Mouse (Mus musculus) mammary gland, adult 2 months (tissue): ENCODE results near the gene Opn1sw. TPM values are rescaled to one million over a fixed set of nuclear protein-coding genes. Genes with fewer than 3 reads are reported as not detected.

Experiments
- polyA plus RNA-seq: library from polyadenylated mRNA; depleted of rRNA; stranded (reverse); fragments of >200 nt; gene quantifications from 2 replicates; pipeline ENCODE4 v1.2.3, GENCODE M21; 2012; ENCODE audit warnings: low replicate concordance; rRNA removed

The Opn1sw gene
- 0.23 TPM in 1 of 2 replicates, not detected in the other for polyA plus RNA-seq

GRCm38 (mm10) chr6:29388052-29388518 lies at the start of gene Opn1sw:
Gene Opn1sw (minus strand): TSS chr6:29388468.

DNA sequence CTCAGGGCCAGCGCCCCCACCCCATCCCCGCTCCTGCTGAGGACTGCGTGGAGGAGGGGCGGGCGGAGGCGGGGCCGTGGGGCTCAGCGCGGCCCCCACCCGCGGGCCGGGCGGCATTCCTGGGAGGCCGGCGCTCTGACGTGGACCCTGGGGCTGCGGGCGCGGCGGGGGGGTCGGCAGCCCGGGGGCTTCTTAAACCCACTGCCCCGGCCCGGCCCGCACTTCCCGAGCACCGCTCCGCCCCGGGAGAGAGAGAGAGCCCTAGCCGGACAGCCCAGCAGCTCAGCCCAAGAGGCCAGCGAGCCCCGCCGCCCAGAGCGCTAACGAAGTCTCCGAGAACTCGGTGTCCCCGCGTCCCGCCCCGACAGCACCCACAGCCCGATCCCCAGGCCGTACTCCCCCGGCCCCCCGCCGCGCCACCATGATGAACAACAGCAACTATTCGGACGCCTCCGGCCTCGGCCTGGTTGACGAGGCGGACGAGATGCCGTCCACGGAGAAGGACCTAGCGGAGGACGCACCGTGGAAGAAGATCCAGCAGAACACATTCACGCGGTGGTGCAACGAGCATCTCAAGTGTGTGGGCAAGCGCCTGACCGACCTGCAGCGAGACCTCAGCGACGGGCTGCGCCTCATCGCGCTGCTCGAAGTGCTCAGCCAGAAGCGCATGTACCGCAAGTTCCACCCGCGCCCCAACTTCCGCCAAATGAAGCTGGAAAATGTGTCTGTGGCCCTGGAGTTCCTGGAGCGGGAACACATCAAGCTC lies 45.0 kb upstream of the Opn1sw start, which contains the start of gene Flnc:
TSS of gene Flnc (plus strand) at position 219 of the 766 bp plus-strand sequence.

GRCm38 (mm10) chr6:29395910-29396713 lies 7.8 kb upstream of the Opn1sw start, which contains the start of gene Ccdc136:
Gene Ccdc136 (plus strand): TSS chr6:29396309.

DNA sequence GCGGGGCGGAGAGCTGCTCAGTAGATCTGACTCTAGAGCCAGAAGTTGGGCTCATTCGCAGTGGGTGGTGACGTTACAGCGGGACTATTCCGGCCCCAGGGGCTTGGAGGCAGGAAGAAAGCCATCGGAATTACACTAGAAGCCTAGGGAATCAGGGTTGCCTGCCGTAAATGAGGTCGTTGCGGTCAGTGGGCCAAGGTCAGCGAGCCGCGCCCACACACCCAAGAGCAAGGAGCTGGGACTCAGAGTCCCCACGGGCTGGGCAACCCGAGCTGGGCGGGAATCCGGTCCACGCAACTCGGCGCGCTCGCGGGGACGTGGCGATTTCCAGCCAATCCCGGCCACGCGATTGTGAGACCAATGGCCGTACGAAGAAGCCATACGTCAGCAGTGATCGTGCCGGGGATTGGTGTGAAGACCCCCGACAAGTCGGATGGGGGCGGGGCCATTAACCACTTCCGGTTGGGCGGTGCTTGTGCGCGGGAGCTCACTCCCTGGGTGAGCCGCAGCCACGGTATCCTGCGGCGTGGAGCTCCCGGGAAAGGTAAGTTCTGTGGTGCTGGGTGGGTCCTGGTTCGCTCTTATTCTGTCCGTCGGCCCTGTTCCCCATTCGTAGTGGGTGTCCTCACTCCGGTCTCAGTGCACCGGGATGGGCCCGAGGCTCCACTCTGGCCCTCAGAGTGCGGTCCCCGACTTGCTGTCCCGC lies 40.5 kb downstream of the Opn1sw start, which contains the start of gene Calu:
TSS of gene Calu (plus strand) at position 405 of the 706 bp plus-strand sequence.

Other genes starting within 250 kb of the Opn1sw start
- 4.1 and 8.3 TPM in 2 replicates for gene Rbm28, start 223.5 kb downstream of the Opn1sw start, polyA plus RNA-seq
- 2.6 and 4.5 TPM in 2 replicates for gene Prrt4, start 208.9 kb downstream of the Opn1sw start, polyA plus RNA-seq
- 90.2 and 106 TPM in 2 replicates for gene Impdh1, start 172.1 kb downstream of the Opn1sw start, polyA plus RNA-seq
- gene Hilpda, start 116.0 kb downstream of the Opn1sw start, polyA plus RNA-seq = 18.5 and 22.5 TPM in 2 replicates
- 0.72 and 1.4 TPM in 2 replicates for gene Fam71f2, start 108.9 kb downstream of the Opn1sw start, polyA plus RNA-seq
- gene Fam71f1, start 69.3 kb downstream of the Opn1sw start, polyA plus RNA-seq = not detected in 2 replicates
- 37.9 and 99.2 TPM in 2 replicates for gene Calu, start 40.4 kb downstream of the Opn1sw start, polyA plus RNA-seq
- 1.0 and 7.7 TPM in 2 replicates for gene Ccdc136, start 7.8 kb upstream of the Opn1sw start, polyA plus RNA-seq
- 7.2 and 24.8 TPM in 2 replicates for gene Flnc, start 44.8 kb upstream of the Opn1sw start, polyA plus RNA-seq
- gene Atp6v1f, start 79.2 kb upstream of the Opn1sw start, polyA plus RNA-seq = 294 and 350 TPM in 2 replicates
- not detected in 2 replicates for gene Atp6v1fnb, start 83.0 kb upstream of the Opn1sw start, polyA plus RNA-seq
- gene Kcp, start 119.5 kb upstream of the Opn1sw start, polyA plus RNA-seq = 12.5 and 14.3 TPM in 2 replicates
- 43.6 and 84.5 TPM in 2 replicates for gene Irf5, start 138.2 kb upstream of the Opn1sw start, polyA plus RNA-seq
- gene Tnpo3, start 221.4 kb upstream of the Opn1sw start, polyA plus RNA-seq = 39.4 and 50.6 TPM in 2 replicates